Comparison of ENCODE assay signal across 23 mouse cellular contexts in genomic region chr3:28761225-28761789, GRCm38 (mm10). TPM values are rescaled to one million over a fixed set of nuclear protein-coding genes. Genes with fewer than 3 reads are reported as not detected.
DNase-seq lines count a peak whose midpoint lies in the region; ATAC-seq and TF ChIP-seq lines count a peak whose summit lies in the region.
"Had no signal": no experiment of that assay in that cellular context is flagged by ENCODE, and none has a peak within 500 bp of the region (broad histone marks: within the 10 kb centered on the region; RNA-seq: fewer than 3 reads in every experiment).

No protein-coding gene starts in this region.

- H3K27me3 ChIP-seq in forebrain, embryonic 15.5 days, result no peaks in the 10 kb centered on the region
- H3K27me3 ChIP-seq in forebrain, embryonic 11.5 days (ENCODE audit: control insufficient read depth, insufficient read depth, low read length), result no peaks in the 10 kb centered on the region
- H3K27me3 ChIP-seq in midbrain, embryonic 11.5 days (ENCODE audit: control insufficient read depth, insufficient read depth, low read length), result no peaks in the 10 kb centered on the region
- H3K27me3 ChIP-seq in midbrain, embryonic 15.5 days (replicated peaks), result no peaks in the 10 kb centered on the region
- H3K27me3 ChIP-seq: CH12.LX; embryonic facial prominence, embryonic 13.5 days; forebrain, embryonic 13.5 days; heart, embryonic 15.5 days; hindbrain, embryonic 13.5 days had no signal

- ATAC-seq in forebrain, embryonic 15.5 days (replicated peaks), result 0 out of 2 replicates have a peak, but pooled peaks have one; percentile 43
- ATAC-seq in forebrain, embryonic 11.5 days (replicated peaks; ENCODE audit: low FRiP score), result no peak
- ATAC-seq in midbrain, embryonic 11.5 days (ENCODE audit: low FRiP score), result no peak
- ATAC-seq in midbrain, embryonic 15.5 days (replicated peaks), result no peak
- ATAC-seq in CD4-positive, CD25-positive, alpha-beta regulatory T cell, adult 4 months, result no peak
- ATAC-seq: forebrain, embryonic 13.5 days; hindbrain, postnatal 0 days had no signal

- H3K4me2 ChIP-seq in forebrain, embryonic 15.5 days (replicated peaks), result no peak overlapping the region
- H3K4me2 ChIP-seq in forebrain, embryonic 11.5 days (ENCODE audit: low read depth, low read length, severe bottlenecking), result no peak overlapping the region
- H3K4me2 ChIP-seq in midbrain, embryonic 11.5 days, result no peak overlapping the region
- no peak overlapping the region for H3K4me2 ChIP-seq in midbrain, embryonic 15.5 days
- H3K4me2 ChIP-seq: embryonic facial prominence, embryonic 13.5 days; forebrain, embryonic 13.5 days; heart, embryonic 15.5 days; hindbrain, embryonic 13.5 days had no signal

- no peak overlapping the region for H3K27ac ChIP-seq in forebrain, embryonic 15.5 days (replicated peaks)
- H3K27ac ChIP-seq in forebrain, embryonic 11.5 days (ENCODE audit: low read depth, low read length), result no peak overlapping the region
- no peak overlapping the region for H3K27ac ChIP-seq in midbrain, embryonic 11.5 days (ENCODE audit: low read depth, low read length)
- H3K27ac ChIP-seq in midbrain, embryonic 15.5 days, result no peak overlapping the region
- no peak overlapping the region for H3K27ac ChIP-seq in gastrocnemius, adult 2 months
- H3K27ac ChIP-seq: embryonic facial prominence, embryonic 13.5 days; forebrain, embryonic 13.5 days; heart, embryonic 10.5 days; heart, embryonic 15.5 days; hindbrain, embryonic 13.5 days; hindbrain, postnatal 0 days had no signal

- TF ChIP-seq CTCF in gastrocnemius, adult 2 months (IDR thresholded peaks at IDR 0.05), result no peak

- H3K36me3 ChIP-seq in forebrain, embryonic 15.5 days, result no peaks in the 10 kb centered on the region
- H3K36me3 ChIP-seq in forebrain, embryonic 11.5 days (ENCODE audit: control insufficient read depth, insufficient read depth, low read length), result no peaks in the 10 kb centered on the region
- no peaks in the 10 kb centered on the region for H3K36me3 ChIP-seq in midbrain, embryonic 11.5 days (ENCODE audit: control insufficient read depth, insufficient read depth, low read length)
- H3K36me3 ChIP-seq in midbrain, embryonic 15.5 days (replicated peaks), result no peaks in the 10 kb centered on the region
- H3K36me3 ChIP-seq: embryonic facial prominence, embryonic 13.5 days; heart, embryonic 10.5 days; heart, embryonic 15.5 days; hindbrain, embryonic 13.5 days had no signal

- intact Hi-C loops in gastrocnemius, adult 2 months (cut with DNase I), result no loop called here

- no peak overlapping the region for H3K9ac ChIP-seq in forebrain, embryonic 15.5 days (replicated peaks)
- H3K9ac ChIP-seq in forebrain, embryonic 11.5 days (ENCODE audit: low read length), result no peak overlapping the region
- no peak overlapping the region for H3K9ac ChIP-seq in midbrain, embryonic 11.5 days (ENCODE audit: low read length)
- H3K9ac ChIP-seq in midbrain, embryonic 15.5 days, result no peak overlapping the region
- H3K9ac ChIP-seq: embryonic facial prominence, embryonic 13.5 days; forebrain, embryonic 13.5 days; heart, embryonic 15.5 days; hindbrain, embryonic 13.5 days had no signal

- H3K9me3 ChIP-seq in forebrain, embryonic 15.5 days, result no peaks in the 10 kb centered on the region
- no peaks in the 10 kb centered on the region for H3K9me3 ChIP-seq in forebrain, embryonic 11.5 days (ENCODE audit: control insufficient read depth, low read length)
- H3K9me3 ChIP-seq in midbrain, embryonic 11.5 days (ENCODE audit: control insufficient read depth, low read length), result no peaks in the 10 kb centered on the region
- no peaks in the 10 kb centered on the region for H3K9me3 ChIP-seq in midbrain, embryonic 15.5 days
- H3K9me3 ChIP-seq: embryonic facial prominence, embryonic 13.5 days; forebrain, embryonic 13.5 days; heart, embryonic 10.5 days; heart, embryonic 15.5 days; hindbrain, embryonic 13.5 days had no signal

- no peaks in the 10 kb centered on the region for H3K4me1 ChIP-seq in forebrain, embryonic 15.5 days
- no peaks in the 10 kb centered on the region for H3K4me1 ChIP-seq in forebrain, embryonic 11.5 days (replicated peaks; ENCODE audit: control insufficient read depth, insufficient read depth, low read length)
- H3K4me1 ChIP-seq in midbrain, embryonic 11.5 days (ENCODE audit: control insufficient read depth, insufficient read depth, low read length), result no peaks in the 10 kb centered on the region
- no peaks in the 10 kb centered on the region for H3K4me1 ChIP-seq in midbrain, embryonic 15.5 days
- H3K4me1 ChIP-seq: embryonic facial prominence, embryonic 13.5 days; forebrain, embryonic 13.5 days; heart, embryonic 10.5 days; heart, embryonic 15.5 days; hindbrain, embryonic 13.5 days had no signal

- DNase-seq in forebrain, embryonic 11.5 days (ENCODE audit: low spot score), result no peak
- DNase-seq in midbrain, embryonic 11.5 days (ENCODE audit: low spot score, missing footprints), result peak; percentile 19
- DNase-seq in forelimb bud, embryonic 11.5 days (ENCODE audit: low read depth, low spot score), result peak; percentile 17
- no peak for DNase-seq in gastrocnemius, adult 2 months
- DNase-seq: adrenal gland, adult 8-10 months; adrenal gland, postnatal 36 days; cerebellum, adult 11 months; cerebellum, adult 8-10 months; cerebellum, postnatal 14 days; embryo, embryonic 11 days; gastrocnemius, postnatal 36 days; heart, adult 18-20 months; heart, postnatal 14 days had no signal

- WGBS in forebrain, embryonic 15.5 days, result 71% methylated on average over 8 of the region's 8 CpGs
- WGBS in forebrain, embryonic 11.5 days, result 88% methylated on average over 8 of the region's 8 CpGs
- WGBS in midbrain, embryonic 11.5 days, result 86% methylated on average over 8 of the region's 8 CpGs
- WGBS in midbrain, embryonic 15.5 days, result 81% methylated on average over 8 of the region's 8 CpGs

- H3K4me3 ChIP-seq in forebrain, embryonic 15.5 days, result no peak overlapping the region
- no peak overlapping the region for H3K4me3 ChIP-seq in forebrain, embryonic 11.5 days (ENCODE audit: low read depth, low read length)
- H3K4me3 ChIP-seq in midbrain, embryonic 11.5 days (ENCODE audit: low read depth, low read length), result no peak overlapping the region
- no peak overlapping the region for H3K4me3 ChIP-seq in midbrain, embryonic 15.5 days
- H3K4me3 ChIP-seq in gastrocnemius, adult 2 months, result no peak overlapping the region
- H3K4me3 ChIP-seq: embryonic facial prominence, embryonic 13.5 days; forebrain, embryonic 13.5 days; heart, embryonic 10.5 days; heart, embryonic 15.5 days; hindbrain, embryonic 13.5 days had no signal

RNA-seq across cellular contexts. Expression of gene Eif5a2, which starts 19.8 kb away (rescaled TPM):
- polyA plus RNA-seq in forebrain, embryonic 15.5 days (2015; fragmentation: Nextera tagmentation; extraction: Ambion mirVana), result 7.8 and 7.9 TPM in 2 replicates
- polyA plus RNA-seq in forebrain, embryonic 11.5 days (2014; fragmentation: Nextera tagmentation; extraction: Ambion mirVana), result 17.3 and 17.7 TPM in 2 replicates
- polyA plus RNA-seq in midbrain, embryonic 11.5 days (2014; fragmentation: Nextera tagmentation; extraction: Ambion mirVana), result 18.0 and 20.7 TPM in 2 replicates
- 8.3 and 8.9 TPM in 2 replicates for polyA plus RNA-seq in midbrain, embryonic 15.5 days (2015; fragmentation: Nextera tagmentation; extraction: Ambion mirVana)
- 1 to 10 TPM; 4.4 to 5.2 TPM for polyA plus RNA-seq in CD4-positive, CD25-positive, alpha-beta regulatory T cell, adult 4 months (2017; shearing (Covaris generic))
- under 1 TPM; 0.48 to 0.56 TPM for total RNA-seq in gastrocnemius, adult 2 months (2021)
- total RNA-seq: CH12.LX had no signal

RNA-seq across cellular contexts. Expression of gene Rpl22l1, which starts 43.9 kb away (rescaled TPM):
- polyA plus RNA-seq in forebrain, embryonic 15.5 days (2015; fragmentation: Nextera tagmentation; extraction: Ambion mirVana), result 212 and 213 TPM in 2 replicates
- 299 and 379 TPM in 2 replicates for polyA plus RNA-seq in forebrain, embryonic 11.5 days (2014; fragmentation: Nextera tagmentation; extraction: Ambion mirVana)
- polyA plus RNA-seq in midbrain, embryonic 11.5 days (2014; fragmentation: Nextera tagmentation; extraction: Ambion mirVana), result 389 and 419 TPM in 2 replicates
- polyA plus RNA-seq in midbrain, embryonic 15.5 days (2015; fragmentation: Nextera tagmentation; extraction: Ambion mirVana), result 172 and 192 TPM in 2 replicates
- 100 to 1,000 TPM; 589 to 692 TPM for polyA plus RNA-seq in CD4-positive, CD25-positive, alpha-beta regulatory T cell, adult 4 months (2017; shearing (Covaris generic))
- total RNA-seq in gastrocnemius, adult 2 months (2021), result 100 to 1,000 TPM; 126 to 178 TPM

Comparison
In these comparisons a context has a peak if more than half of its experiments do, and no peak if none do; other contexts are left out.
1. DNase-seq: peak in midbrain, embryonic 11.5 days (single experiment) and forelimb bud, embryonic 11.5 days (single experiment); none in forebrain, embryonic 11.5 days (single experiment) and gastrocnemius, adult 2 months (single experiment).